Mouse (Mus musculus) C2C12 (cell line): Measurements from ENCODE around the gene Rapgef2.

Source experiments
- CEBPB ChIP-seq: IDR thresholded peaks from one replicate; pipeline ENCODE4 v1.6.1; 2011; ENCODE audit warnings: low read depth, mild to moderate bottlenecking, control low read depth, moderate library complexity
- CTCF ChIP-seq: IDR thresholded peaks from one replicate; pipeline ENCODE4 v1.5.1; 2011; ENCODE audit not compliant: control insufficient read depth, insufficient read depth, insufficient read length
- FOSL1 ChIP-seq: IDR thresholded peaks from one replicate; pipeline ENCODE4 v1.8.0; 2011; ENCODE audit warnings: mild to moderate bottlenecking, low read length; ENCODE audit not compliant: poor library complexity, insufficient read depth, severe bottlenecking
- MAX ChIP-seq: IDR thresholded peaks from one replicate; pipeline ENCODE4 v1.6.1; 2011; ENCODE audit warnings: mild to moderate bottlenecking, control low read depth
- MYOD1 ChIP-seq: IDR thresholded peaks from one replicate; pipeline ENCODE4 v1.6.1; 2011; ENCODE audit warnings: low read depth; ENCODE audit not compliant: control insufficient read depth, insufficient read length
- MYOG ChIP-seq: IDR thresholded peaks from one replicate; pipeline ENCODE4 v1.6.1; 2011; ENCODE audit not compliant: control insufficient read depth, insufficient read length; ENCODE audit errors: extremely low read depth
- USF1 ChIP-seq: IDR thresholded peaks from one replicate; pipeline ENCODE4 v1.6.1; 2011; ENCODE audit warnings: low read depth, mild to moderate bottlenecking, control low read depth, moderate library complexity

GRCm38 (mm10) chr3:79224352-79224751 is 62.0 kb downstream of the Rapgef2 start:
- TF ChIP-seq MAX (no peak), CTCF (no peak), USF1 (no peak), MYOD1 (no peak), MYOG (no peak), CEBPB (no peak), FOSL1 (no peak)
